Mouse (Mus musculus) megakaryocyte-erythroid progenitor cell, adult 5-6 weeks (primary cell): ENCODE measurements around the gene Atg7. TPM values are rescaled to one million over a fixed set of nuclear protein-coding genes. Genes with fewer than 3 reads are reported as not detected.

ENCODE experiments used
- ATAC-seq: replicated peaks from 2 replicates; pipeline ENCODE4 v1.8.0; 2016; ENCODE audit warnings: mild to moderate bottlenecking, inconsistent platforms; ENCODE audit not compliant: severe bottlenecking, poor library complexity, low FRiP score, low TSS enrichment
- total RNA-seq, 2 experiments: library from RNA; stranded (forward) in 1 of 2; stranded (reverse) in 1 of 2; fragments of 200-1000, 215-1000 nt in 1 of 2; fragments of >200 nt in 1 of 2; fragmentation: Nextera tagmentation in 1 of 2; gene quantifications; 2 replicates each; pipeline ENCODE4 v1.2.3; 2014 to 2017

Atg7 gene
- total RNA-seq, 2 experiments from 2014 or later = 11.1 to 16.2 TPM

DNA sequence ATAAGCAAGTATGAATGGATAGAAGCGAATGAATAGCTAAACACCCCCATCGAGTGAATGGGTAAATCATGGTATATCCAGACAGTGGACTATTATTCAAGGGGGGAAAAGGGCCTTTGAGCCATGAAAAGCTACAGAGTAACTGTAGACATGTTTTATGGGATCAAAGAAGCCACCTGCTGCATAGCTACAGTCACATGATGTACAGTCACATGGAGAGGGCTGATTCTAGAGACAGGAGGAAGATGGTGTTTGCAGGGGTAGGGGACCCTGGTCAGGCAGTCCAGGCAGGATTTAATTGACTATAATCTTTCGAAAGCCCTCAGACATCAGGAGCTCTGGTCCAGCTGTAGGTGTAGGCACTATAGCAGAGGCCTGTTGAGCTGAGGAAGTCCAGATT is 193.5 kb downstream of the Atg7 start:
- no peak for ATAC-seq

DNA sequence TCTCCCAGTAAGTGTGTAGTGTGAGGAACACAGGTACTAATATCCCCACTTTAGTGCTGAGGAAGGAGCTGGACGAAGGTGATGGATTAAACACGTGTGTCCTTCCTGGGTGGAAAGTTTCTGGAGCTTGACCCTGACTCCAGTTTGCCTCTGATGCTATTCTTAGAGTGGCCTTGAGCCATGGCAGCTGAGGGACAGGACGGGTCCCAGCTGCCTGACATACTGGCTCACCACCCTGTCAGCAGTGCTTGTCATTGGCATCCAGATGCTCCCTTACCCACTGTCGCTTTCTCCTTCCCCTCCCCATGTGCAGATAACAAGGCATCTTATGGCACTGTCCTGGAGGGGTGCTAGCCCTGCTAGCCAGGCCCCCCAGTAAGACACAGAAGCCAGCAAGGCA is 196.0 kb downstream of the Atg7 start:
- ATAC-seq = no peak

- 0 out of 2 replicates have a peak, but pooled peaks have one; percentile 46 for ATAC-seq
These were observed 197.1 kb downstream of the Atg7 start for GRCm38 (mm10) chr6:114840012-114840411.

DNA sequence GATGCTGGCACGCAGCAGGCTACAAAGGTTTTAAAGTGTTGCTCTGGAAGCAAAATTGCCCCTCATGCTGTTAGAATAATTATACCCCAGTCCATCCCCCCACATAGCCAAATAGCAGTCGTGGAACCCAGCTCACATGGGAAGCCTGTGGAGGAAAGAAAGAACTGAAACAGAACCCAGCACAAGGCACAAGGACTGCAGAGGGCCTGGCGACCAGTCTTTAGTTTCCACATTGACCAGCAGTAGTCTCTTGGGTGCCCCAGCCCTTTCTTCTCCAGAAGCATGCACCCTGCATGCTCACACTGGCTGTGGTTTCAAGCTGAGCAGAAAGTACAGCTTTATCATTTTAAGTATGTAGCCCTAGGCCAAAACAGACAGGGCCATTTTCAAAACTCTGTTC is 199.2 kb downstream of the Atg7 start:
- no peak for ATAC-seq

DNA sequence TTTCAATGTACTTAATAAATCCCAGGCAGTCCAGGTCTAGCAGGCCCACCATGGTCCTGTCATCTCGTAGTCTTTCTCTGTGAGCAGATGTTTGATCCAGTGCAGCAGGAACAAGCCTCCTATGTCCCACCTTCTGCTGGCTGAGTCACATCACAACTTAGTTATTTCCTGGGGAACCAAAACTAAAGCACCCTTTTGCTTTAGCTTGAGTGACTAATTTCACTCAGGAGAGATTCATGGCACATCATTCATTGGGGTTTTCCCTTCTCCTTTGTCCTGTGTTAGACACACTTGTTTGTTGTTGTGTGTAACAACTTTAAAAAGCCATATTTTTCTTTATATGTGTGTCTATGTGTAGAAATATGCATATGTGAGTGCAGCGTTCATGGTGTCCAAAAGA is 200.0 kb downstream of the Atg7 start:
- ATAC-seq = no peak

GRCm38 (mm10) chr6:114846153-114846772 is 203.4 kb downstream of the Atg7 start:
- no peak for ATAC-seq

GRCm38 (mm10) chr6:114847582-114848174 is 204.8 kb downstream of the Atg7 start:
- no peak for ATAC-seq

- ATAC-seq = peak; percentile 79
These were observed 205.9 kb downstream of the Atg7 start for GRCm38 (mm10) chr6:114848761-114849160.

- 0 out of 2 replicates have a peak, but pooled peaks have one; percentile 18 for ATAC-seq
These were observed 206.9 kb downstream of the Atg7 start for GRCm38 (mm10) chr6:114849787-114850186.

- ATAC-seq = no peak
These were observed 208.8 kb downstream of the Atg7 start for GRCm38 (mm10) chr6:114851688-114852087.

DNA sequence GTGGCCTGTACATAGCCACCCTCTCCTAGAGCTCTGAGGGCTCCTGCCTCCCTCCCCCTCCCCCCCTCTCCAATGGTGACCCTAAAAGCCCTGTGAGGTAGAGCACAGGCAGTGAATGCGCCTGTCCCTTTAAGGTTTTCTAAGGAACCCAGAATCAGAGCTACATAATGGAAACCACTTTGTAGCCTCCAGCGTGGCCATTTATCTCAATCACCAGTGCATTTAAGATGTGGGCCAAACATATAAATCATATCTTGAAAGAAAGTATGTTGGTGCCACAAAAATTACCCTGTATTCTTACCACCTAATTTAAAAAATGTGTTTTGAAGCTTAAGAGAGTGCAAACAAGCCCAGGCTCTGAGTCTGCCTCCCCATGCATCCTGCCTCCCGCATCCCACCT is 209.8 kb downstream of the Atg7 start:
- no peak for ATAC-seq

- ATAC-seq = no peak
These were observed 211.5 kb downstream of the Atg7 start for GRCm38 (mm10) chr6:114854368-114854767.

DNA sequence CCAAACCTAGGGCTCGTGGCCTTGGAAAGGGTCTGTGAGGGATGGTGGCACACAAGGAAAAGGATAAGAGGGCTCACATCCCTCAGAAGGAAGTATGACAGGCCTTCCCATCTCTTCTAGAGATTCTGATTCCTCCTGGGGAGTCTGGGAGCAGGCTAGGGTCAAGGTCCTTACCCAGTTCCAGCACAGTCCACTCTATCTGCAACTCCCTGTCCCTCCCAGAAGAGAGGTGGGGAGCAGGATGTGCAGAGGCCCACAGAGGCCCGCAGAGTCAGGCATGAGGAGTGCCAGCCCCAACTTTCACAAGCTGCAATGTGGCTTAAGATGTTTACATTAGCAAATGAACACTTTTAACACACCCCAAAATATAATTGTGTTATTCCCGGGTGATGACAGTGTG is 212.7 kb downstream of the Atg7 start:
- no peak for ATAC-seq

GRCm38 (mm10) chr6:114856501-114856900 is 213.6 kb downstream of the Atg7 start:
- ATAC-seq = no peak

- ATAC-seq = no peak
These were observed 215.3 kb downstream of the Atg7 start for GRCm38 (mm10) chr6:114857996-114858721.

DNA sequence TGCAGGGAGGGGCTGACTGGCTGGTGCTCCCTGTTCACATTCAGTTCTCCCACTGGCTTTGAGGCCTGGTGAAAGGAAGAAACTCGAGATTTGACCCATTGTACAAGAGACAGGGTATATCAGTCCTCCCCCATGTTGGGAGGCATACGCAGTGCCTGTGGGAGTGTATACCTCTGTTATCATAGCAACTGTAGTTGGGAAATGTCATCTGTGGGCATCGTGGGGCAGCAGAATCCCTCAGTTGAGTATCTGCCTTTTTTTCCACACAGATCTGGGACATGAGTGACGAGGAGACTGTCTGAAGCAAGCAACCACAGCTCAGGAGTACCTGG is 215.8 kb downstream of the Atg7 start:
- no peak for ATAC-seq

DNA sequence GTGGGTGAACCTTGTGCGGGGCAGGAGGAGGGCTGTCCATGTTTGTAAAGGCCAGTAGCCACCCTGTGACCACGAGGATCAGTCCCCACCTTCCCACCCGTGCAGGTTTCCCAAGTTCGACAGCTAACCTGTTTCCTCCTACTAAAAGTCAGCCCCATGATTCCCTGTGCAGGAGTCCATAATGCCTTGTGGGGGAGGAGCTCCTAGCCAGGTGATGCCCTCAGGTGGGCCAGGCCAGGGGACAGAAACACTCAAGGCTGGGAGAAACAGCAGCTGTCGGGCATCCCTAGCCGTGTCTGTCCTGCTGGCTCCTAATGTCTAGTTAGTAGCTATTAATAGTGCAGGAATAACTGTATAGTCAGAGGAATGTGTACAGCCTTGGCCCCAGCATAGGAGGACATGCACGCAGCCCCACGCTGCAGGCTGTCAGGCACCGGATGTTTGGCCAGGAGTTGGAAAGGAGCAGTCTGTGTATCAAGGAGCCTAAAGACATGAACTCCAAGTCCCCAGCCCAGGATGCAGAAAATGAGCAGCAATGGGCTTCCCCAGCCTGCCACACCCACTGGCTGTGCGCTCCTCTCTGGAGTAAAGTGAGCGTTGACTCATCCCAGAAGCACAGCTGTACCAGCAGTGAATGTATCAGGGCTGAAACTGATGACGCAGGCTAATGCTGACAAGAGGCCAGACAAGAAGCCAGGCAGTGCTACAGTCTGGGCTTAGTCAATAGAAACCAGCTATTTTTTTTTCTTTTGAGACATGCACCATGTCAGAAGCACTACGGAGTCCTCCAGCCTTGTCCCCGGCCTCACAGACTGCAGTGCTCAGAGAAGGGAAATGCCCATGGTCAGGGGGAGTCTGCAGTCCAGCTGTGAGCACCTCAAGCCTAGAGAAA is 218.0 kb downstream of the Atg7 start:
- ATAC-seq = no peak

GRCm38 (mm10) chr6:114861591-114861990 is 218.7 kb downstream of the Atg7 start:
- ATAC-seq = no peak

GRCm38 (mm10) chr6:114862046-114862445 is 219.1 kb downstream of the Atg7 start:
- no peak for ATAC-seq

- ATAC-seq = no peak
These were observed 220.6 kb downstream of the Atg7 start for GRCm38 (mm10) chr6:114863501-114863900.
